Mouse (Mus musculus) gastrocnemius, postnatal 10 days (tissue): ENCODE data around the gene Rnaseh2c. TPM values are rescaled to one million over a fixed set of nuclear protein-coding genes. Genes with fewer than 3 reads are reported as not detected.

Source experiments
- total RNA-seq, 2 experiments: library from RNA; stranded (reverse); gene quantifications; 2 replicates each; pipeline ENCODE4 v1.2.3; 2021

Gene Rnaseh2c
- total RNA-seq, 2 experiments from 2014 or later, result 44.9 to 50.4 TPM

Other genes starting within 250 kb of the Rnaseh2c start
- 10 to 100 TPM; 14.0 to 15.6 TPM for gene Eif1ad, start 235.1 kb upstream of the Rnaseh2c start, total RNA-seq
- 100 to 1,000 TPM; 128 to 150 TPM for gene Banf1, start 234.7 kb upstream of the Rnaseh2c start, total RNA-seq
- gene Sart1, start 213.2 kb upstream of the Rnaseh2c start, total RNA-seq, result 10 to 100 TPM; 39.8 to 45.4 TPM
- under 1 TPM in 1 of 2 experiments, not detected in 1; 0.23 TPM for gene Tsga10ip, start 199.3 kb upstream of the Rnaseh2c start, total RNA-seq
- gene Drap1, start 176.9 kb upstream of the Rnaseh2c start, total RNA-seq, result 100 to 1,000 TPM; 513 to 561 TPM
- 10 to 100 TPM; 47.8 to 50.5 TPM for gene AI837181, start 176.7 kb upstream of the Rnaseh2c start, total RNA-seq
- gene Fosl1, start 154.3 kb upstream of the Rnaseh2c start, total RNA-seq, result not detected
- gene Ccdc85b, start 144.0 kb upstream of the Rnaseh2c start, total RNA-seq, result 1 to 10 TPM; 8.2 to 9.1 TPM
- gene Fibp, start 141.3 kb upstream of the Rnaseh2c start, total RNA-seq, result 10 to 100 TPM; 53.2 to 54.6 TPM
- under 1 TPM in 1 of 2 experiments, not detected in 1; 0.50 TPM for gene Ctsw, start 133.4 kb upstream of the Rnaseh2c start, total RNA-seq
- 10 to 100 TPM; 29.9 to 42.9 TPM for gene Efemp2, start 127.9 kb upstream of the Rnaseh2c start, total RNA-seq
- gene Mus81, start 113.5 kb upstream of the Rnaseh2c start, total RNA-seq, result 10 to 100 TPM; 24.7 to 29.9 TPM
- gene Cfl1, start 111.4 kb upstream of the Rnaseh2c start, total RNA-seq, result 100 to 1,000 TPM; 305 to 378 TPM
- gene 1700020D05Rik, start 98.1 kb upstream of the Rnaseh2c start, total RNA-seq, result 1 to 10 TPM in 1 of 2 experiments, under 1 TPM in 1; 0.47 to 1.4 TPM
- 1 to 10 TPM; 5.1 to 7.2 TPM for gene Snx32, start 91.3 kb upstream of the Rnaseh2c start, total RNA-seq
- gene Ovol1, start 41.2 kb upstream of the Rnaseh2c start, total RNA-seq, result not detected
- 1 to 10 TPM; 1.6 to 2.7 TPM for gene Ap5b1, start 33.8 kb upstream of the Rnaseh2c start, total RNA-seq
- gene Kat5, start 8.4 kb downstream of the Rnaseh2c start, total RNA-seq, result 10 to 100 TPM; 31.6 to 39.9 TPM
- gene Rela, start 35.6 kb downstream of the Rnaseh2c start, total RNA-seq, result 10 to 100 TPM; 20.0 to 28.8 TPM
- 10 to 100 TPM; 25.5 to 36.6 TPM for gene Sipa1, start 61.8 kb downstream of the Rnaseh2c start, total RNA-seq
- 10 to 100 TPM; 19.3 to 25.0 TPM for gene Map3k11, start 86.9 kb downstream of the Rnaseh2c start, total RNA-seq
- 10 to 100 TPM; 19.5 to 32.5 TPM for gene Pcnx3, start 87.0 kb downstream of the Rnaseh2c start, total RNA-seq
- gene Kcnk7, start 102.5 kb downstream of the Rnaseh2c start, total RNA-seq, result not detected
- 100 to 1,000 TPM; 280 to 285 TPM for gene Ehbp1l1, start 124.4 kb downstream of the Rnaseh2c start, total RNA-seq
- gene Fam89b, start 127.8 kb downstream of the Rnaseh2c start, total RNA-seq, result 10 to 100 TPM; 43.1 to 44.9 TPM
- 100 to 1,000 TPM in 1 of 2 experiments, 10 to 100 TPM in 1; 88.0 to 113 TPM for gene Ltbp3, start 139.0 kb downstream of the Rnaseh2c start, total RNA-seq
- 10 to 100 TPM; 56.0 to 59.6 TPM for gene Scyl1, start 169.5 kb downstream of the Rnaseh2c start, total RNA-seq